Mouse (Mus musculus) testis, postnatal 14 days (tissue): ENCODE results near the gene Topors.

Source experiments
- DNase-seq: peaks from one replicate; pipeline ENCODE4 v3.0.0; 2021; ENCODE audit warnings: low spot score

Gene Topors

GRCm38 (mm10) chr4:40250984-40251383 lies 18.7 kb downstream of the Topors start:
- DNase-seq, result no peak

- no peak for DNase-seq
Observed at GRCm38 (mm10) chr4:40244035-40244434, 25.6 kb downstream of the Topors start.

- no peak for DNase-seq
Observed at GRCm38 (mm10) chr4:40243006-40243405, 26.6 kb downstream of the Topors start.

GRCm38 (mm10) chr4:40241928-40242327 lies 27.7 kb downstream of the Topors start:
- no peak for DNase-seq

- no peak for DNase-seq
Observed at GRCm38 (mm10) chr4:40240272-40240744, 29.3 kb downstream of the Topors start.

GRCm38 (mm10) chr4:40239409-40240271 lies 30.0 kb downstream of the Topors start, which contains the start of gene Ddx58:
Gene Ddx58, minus strand, starts transcription at chr4:40239828.
- no peak for DNase-seq

GRCm38 (mm10) chr4:40238483-40239408 lies 30.9 kb downstream of the Topors start:
- peak; percentile 39 for DNase-seq

- DNase-seq, result no peak
Observed at GRCm38 (mm10) chr4:40236829-40237228, 32.8 kb downstream of the Topors start.

- DNase-seq, result no peak
Observed at GRCm38 (mm10) chr4:40234256-40234655, 35.4 kb downstream of the Topors start.

- DNase-seq, result no peak
Observed at GRCm38 (mm10) chr4:40233062-40233664, 36.5 kb downstream of the Topors start.

- DNase-seq, result no peak
Observed at GRCm38 (mm10) chr4:40229723-40230122, 39.9 kb downstream of the Topors start.

- DNase-seq, result no peak
Observed at GRCm38 (mm10) chr4:40227886-40228285, 41.8 kb downstream of the Topors start.

- DNase-seq, result no peak
Observed at GRCm38 (mm10) chr4:40227131-40227530, 42.5 kb downstream of the Topors start.

GRCm38 (mm10) chr4:40226095-40226494 lies 43.6 kb downstream of the Topors start:
- no peak for DNase-seq

GRCm38 (mm10) chr4:40221876-40222585 lies 47.6 kb downstream of the Topors start:
- no peak for DNase-seq

GRCm38 (mm10) chr4:40221004-40221760 lies 48.5 kb downstream of the Topors start:
- no peak for DNase-seq

- no peak for DNase-seq
Observed at GRCm38 (mm10) chr4:40220437-40220836, 49.2 kb downstream of the Topors start.

- no peak for DNase-seq
Observed at GRCm38 (mm10) chr4:40218382-40218781, 51.3 kb downstream of the Topors start.

GRCm38 (mm10) chr4:40217910-40218309 lies 51.7 kb downstream of the Topors start:
- DNase-seq, result no peak

GRCm38 (mm10) chr4:40212177-40212576 lies 57.5 kb downstream of the Topors start:
- no peak for DNase-seq
